Mouse (Mus musculus) bone marrow macrophage, adult 2 months (primary cell): Measurements from ENCODE around the gene Slc38a6.

Source experiments
- CTCF ChIP-seq: IDR thresholded peaks from 2 replicates; pipeline ENCODE4 v1.5.1; 2012; ENCODE audit warnings: low read depth, mild to moderate bottlenecking, low read length, moderate library complexity
- POLR2A ChIP-seq: IDR thresholded peaks from 2 replicates; pipeline ENCODE4 v1.6.1; 2012; ENCODE audit warnings: mild to moderate bottlenecking, low read depth, low read length, borderline replicate concordance

DNA sequence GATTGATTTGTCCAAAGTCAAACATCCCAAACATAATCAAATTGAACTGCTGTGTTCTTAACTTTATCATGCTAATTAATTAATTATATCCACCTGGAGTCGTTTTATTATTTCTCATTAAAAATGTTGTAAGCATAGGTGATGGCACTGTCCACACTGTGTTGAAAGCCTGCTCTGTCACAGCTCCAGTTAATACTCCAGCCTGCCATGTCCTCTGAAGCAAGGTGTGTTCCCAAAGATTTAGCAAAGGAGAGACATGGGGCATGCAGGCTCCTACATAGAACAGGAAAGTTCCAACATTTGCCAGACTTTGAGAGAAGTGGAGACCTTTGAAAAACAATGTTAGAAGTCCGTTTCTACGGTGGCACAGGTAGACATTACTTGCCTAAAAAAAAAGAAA lies 77.4 kb downstream of the Slc38a6 start:
- TF ChIP-seq POLR2A: no peak
- TF ChIP-seq CTCF: no peak
